Mouse (Mus musculus) neural tube, embryonic 14.5 days (tissue): ENCODE measurements around the gene Spcs1. TPM values are rescaled to one million over a fixed set of nuclear protein-coding genes. Genes with fewer than 3 reads are reported as not detected.

Experiments
- ATAC-seq: fragments of 200-750 bp; cut with Nextera tagmentation; 2 replicates; pipeline ENCODE4 v1.8.0; 2017; ENCODE audit warnings: low read depth, mild to moderate bottlenecking, moderate TSS enrichment, moderate library complexity
- H3K27ac ChIP-seq: fragments of 300-500 bp; sonication (generic); 2 replicates; pipeline ENCODE4 v1.5.1; 2014; ENCODE audit warnings: low read depth, mild to moderate bottlenecking, control low read depth, low read length, moderate library complexity, mixed read lengths
- H3K27me3 ChIP-seq: fragments of 300-500 bp; sonication (generic); 2 replicates; pipeline ENCODE4 v1.6.1; 2014; ENCODE audit warnings: low read length; ENCODE audit not compliant: control insufficient read depth, insufficient read depth
- H3K36me3 ChIP-seq: fragments of 300-500 bp; sonication (generic); 2 replicates; pipeline ENCODE4 v1.6.1; 2014; ENCODE audit warnings: low read length, mixed read lengths; ENCODE audit not compliant: control insufficient read depth, insufficient read depth
- H3K4me1 ChIP-seq: fragments of 300-500 bp; sonication (generic); 2 replicates; pipeline ENCODE4 v1.6.1; 2014; ENCODE audit warnings: low read length; ENCODE audit not compliant: control insufficient read depth, insufficient read depth
- H3K4me2 ChIP-seq: fragments of 300-500 bp; sonication (generic); 2 replicates; pipeline ENCODE4 v1.6.1; 2014; ENCODE audit warnings: mild to moderate bottlenecking, low read depth, low read length, control low read depth
- H3K4me3 ChIP-seq: fragments of 300-500 bp; sonication (generic); 2 replicates; pipeline ENCODE4 v1.5.1; 2014; ENCODE audit warnings: low read depth, low read length, control low read depth, mixed read lengths
- H3K9ac ChIP-seq: fragments of 300-500 bp; sonication (generic); replicated peaks from 2 replicates; pipeline ENCODE4 v1.6.1; 2014; ENCODE audit warnings: low read depth, mild to moderate bottlenecking, control low read depth, low read length, mixed read lengths
- H3K9me3 ChIP-seq: fragments of 300-500 bp; sonication (generic); 2 replicates; pipeline ENCODE4 v1.6.1; 2016; ENCODE audit warnings: low read length; ENCODE audit not compliant: control insufficient read depth
- WGBS: fragments of 180-500 bp; shearing (Covaris S2); extraction: QIAGEN DNeasy Blood & Tissue Kit; methylation state at CpG from one replicate; pipeline ENCODE4 v1.1.7; 2014; 5-methylcytosine and 5-hydroxymethylcytosine counted together
- polyA plus RNA-seq: library from polyadenylated mRNA; unstranded; fragments of >200 nt; fragmentation: Nextera tagmentation; extraction: Ambion mirVana; gene quantifications from 2 replicates; pipeline ENCODE4 v1.2.1, GENCODE M21; 2014

Gene Spcs1
- polyA plus RNA-seq, 1 experiment from 2014 or later: 336 TPM

DNA sequence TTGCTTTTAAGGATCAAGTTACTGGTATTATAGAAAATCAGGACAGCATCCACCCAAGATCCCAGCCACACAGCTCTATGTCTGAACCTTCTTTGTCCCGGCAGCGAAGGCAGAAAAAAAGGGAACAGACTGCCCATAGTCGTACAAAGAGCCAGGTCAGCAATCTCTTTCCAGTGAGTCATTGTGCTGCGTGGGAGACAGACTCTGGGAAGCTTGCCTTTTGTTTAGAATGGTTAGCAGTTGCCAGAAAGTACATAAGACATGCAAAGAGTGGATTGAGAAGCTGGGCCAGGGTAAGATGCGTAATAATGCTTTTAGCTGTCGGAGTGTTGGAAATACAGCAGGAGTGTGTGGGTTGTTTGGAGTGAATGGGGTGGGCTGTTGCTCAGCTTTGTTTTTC is 27.3 kb downstream of the Spcs1 start:
- Histone ChIP-seq H3K4me3 (no peak overlapping the region), H3K9me3 (no peaks in the 10 kb centered on the region), H3K4me2 (no peak overlapping the region), H3K9ac (no peak overlapping the region), H3K4me1 (no peaks in the 10 kb centered on the region), H3K36me3 (peaks cover 29% of the 10 kb centered on the region; the same call in 1 of the 2 replicates), H3K27ac (peak overlapping the region; percentile 41), H3K27me3 (no peaks in the 10 kb centered on the region)
- WGBS: 46% methylated on average over 6 of the region's 6 CpGs
- no peak for ATAC-seq

DNA sequence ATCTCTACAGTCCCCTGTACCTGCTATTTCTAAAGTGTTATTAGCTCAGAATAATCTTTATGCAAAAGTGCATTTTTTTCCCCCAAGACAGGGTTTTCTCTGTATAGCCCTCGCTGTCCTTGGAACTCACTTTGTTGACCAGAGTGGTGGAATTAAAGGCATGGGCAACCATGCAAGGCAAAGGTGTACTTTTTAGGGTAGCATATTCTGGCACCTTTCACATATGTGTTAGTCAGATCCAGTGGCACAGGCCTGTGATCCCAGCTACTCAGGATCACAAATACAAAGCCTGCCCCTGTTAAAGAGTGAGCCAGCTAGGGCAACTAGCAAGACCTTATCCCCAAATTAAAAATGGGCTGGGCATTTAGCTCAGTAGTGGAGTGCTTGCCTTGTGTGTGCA is 41.1 kb downstream of the Spcs1 start:
- Histone ChIP-seq H3K36me3 (peaks cover 8% of the 10 kb centered on the region; the same call in 1 of the 2 replicates), H3K27ac (no peak overlapping the region), H3K9ac (no peak overlapping the region), H3K4me1 (no peaks in the 10 kb centered on the region), H3K27me3 (no peaks in the 10 kb centered on the region), H3K9me3 (no peaks in the 10 kb centered on the region), H3K4me3 (no peak overlapping the region), H3K4me2 (no peak overlapping the region)
- 94% methylated on average over 1 of the region's 1 CpGs for WGBS
- no peak for ATAC-seq

DNA sequence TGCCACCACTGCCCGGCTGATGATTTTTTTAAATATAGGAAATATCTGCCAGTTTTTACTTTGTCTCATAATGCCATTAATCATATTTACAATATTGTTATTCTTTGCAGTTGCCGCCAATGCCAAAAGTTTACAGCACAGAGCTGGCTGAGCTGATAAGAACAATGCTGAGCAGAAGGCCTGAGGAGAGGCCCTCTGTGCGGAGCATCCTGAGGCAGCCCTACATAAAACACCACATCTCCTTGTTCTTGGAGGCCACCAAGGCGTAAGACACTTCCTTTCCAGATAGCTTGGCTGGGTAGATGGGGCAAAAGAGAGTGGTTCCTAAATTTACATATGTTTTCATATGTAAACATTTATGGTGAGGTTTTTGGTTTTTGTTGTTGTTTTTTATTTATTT is 42.4 kb downstream of the Spcs1 start:
- Histone ChIP-seq H3K27me3 (no peaks in the 10 kb centered on the region), H3K9me3 (no peaks in the 10 kb centered on the region), H3K4me1 (no peaks in the 10 kb centered on the region), H3K4me3 (no peak overlapping the region), H3K9ac (no peak overlapping the region), H3K27ac (no peak overlapping the region), H3K4me2 (no peak overlapping the region), H3K36me3 (peaks cover 8% of the 10 kb centered on the region; the same call in 1 of the 2 replicates)
- ATAC-seq: no peak
- WGBS: 91% methylated on average over 4 of the region's 4 CpGs

DNA sequence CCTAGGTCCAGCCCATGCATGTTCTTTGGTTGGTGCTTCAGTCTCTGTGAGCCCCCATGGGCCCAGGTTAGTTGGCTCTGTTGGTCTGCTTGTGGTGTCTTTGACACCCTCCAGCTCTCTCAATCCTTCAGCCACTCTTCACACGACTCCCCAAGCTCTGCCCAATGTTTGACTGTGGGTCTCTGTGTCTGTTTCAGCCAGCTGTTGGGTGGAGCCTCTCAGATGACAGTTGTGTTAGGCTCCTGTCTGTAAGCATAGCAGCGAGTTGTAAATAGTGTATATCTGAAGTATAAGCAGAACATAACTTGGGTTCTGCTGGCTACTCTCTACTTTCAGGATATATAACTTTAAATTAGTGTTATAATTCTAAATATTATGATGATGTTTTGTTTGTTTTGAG is 43.0 kb downstream of the Spcs1 start:
- Histone ChIP-seq H3K36me3 (peaks cover 8% of the 10 kb centered on the region; the same call in 1 of the 2 replicates), H3K27me3 (no peaks in the 10 kb centered on the region)

DNA sequence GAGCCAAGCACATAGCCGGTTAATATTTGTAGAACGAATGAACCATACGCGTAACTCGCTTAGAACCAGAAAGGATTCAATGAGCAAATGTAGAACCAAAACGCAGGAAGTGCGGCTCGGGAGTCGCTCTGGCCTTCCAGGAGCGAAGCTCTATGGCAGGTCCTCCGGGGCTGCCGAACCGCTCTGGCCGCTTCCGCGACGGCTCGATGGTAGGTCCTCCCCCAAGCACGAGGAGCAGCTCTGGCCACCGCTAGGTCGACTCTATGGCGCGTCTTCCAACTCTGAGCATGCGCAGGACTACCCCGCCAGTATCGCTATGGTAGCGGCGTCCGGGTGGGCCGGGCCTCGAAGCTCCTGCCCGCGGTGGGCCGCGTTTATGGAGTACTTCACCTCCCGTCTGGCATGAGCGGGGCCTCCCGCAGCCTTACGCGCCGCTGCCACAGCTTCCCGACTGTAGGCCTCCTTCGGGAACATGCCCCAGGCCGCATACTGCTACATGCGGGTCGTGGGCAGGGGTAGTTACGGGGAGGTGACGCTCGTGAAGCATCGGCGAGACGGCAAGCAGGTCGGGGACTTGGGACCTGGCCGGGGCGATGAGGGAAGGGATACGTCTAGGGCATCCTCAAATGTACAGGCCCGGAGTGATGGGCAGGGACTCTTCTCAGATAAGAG is 50.2 kb downstream of the Spcs1 start, which contains the start of gene Nek4:
Gene Nek4, plus strand, starts transcription at position 224 of the 672 bp plus-strand sequence.
- Histone ChIP-seq H3K9me3 (no peaks in the 10 kb centered on the region), H3K27me3 (0 out of 2 replicates have a peak, but pooled peaks cover 3% of the 10 kb centered on the region), H3K4me3 (peak within 1 kb of the TSS; percentile 76), H3K4me1 (0 out of 2 replicates have a peak, but pooled peaks cover 5% of the 10 kb centered on the region), H3K9ac (peak within 1 kb of the TSS; percentile 84), H3K36me3 (no peaks in the 10 kb centered on the region), H3K4me2 (peak within 1 kb of the TSS; percentile 67), H3K27ac (peak within 1 kb of the TSS; percentile 71)
- ATAC-seq: peak; percentile 99
- under 1% methylated on average over 57 of the region's 57 CpGs for WGBS

More for the DNA sequence above, 43.0 kb downstream of the Spcs1 start:
- no peaks in the 10 kb centered on the region for H3K9me3 ChIP-seq
- no peak overlapping the region for H3K4me3 ChIP-seq
- H3K27ac ChIP-seq: no peak overlapping the region
- 90% methylated on average over 2 of the region's 2 CpGs for WGBS
- ATAC-seq: no peak
- H3K9ac ChIP-seq: no peak overlapping the region
- H3K4me2 ChIP-seq: no peak overlapping the region
- no peaks in the 10 kb centered on the region for H3K4me1 ChIP-seq

DNA sequence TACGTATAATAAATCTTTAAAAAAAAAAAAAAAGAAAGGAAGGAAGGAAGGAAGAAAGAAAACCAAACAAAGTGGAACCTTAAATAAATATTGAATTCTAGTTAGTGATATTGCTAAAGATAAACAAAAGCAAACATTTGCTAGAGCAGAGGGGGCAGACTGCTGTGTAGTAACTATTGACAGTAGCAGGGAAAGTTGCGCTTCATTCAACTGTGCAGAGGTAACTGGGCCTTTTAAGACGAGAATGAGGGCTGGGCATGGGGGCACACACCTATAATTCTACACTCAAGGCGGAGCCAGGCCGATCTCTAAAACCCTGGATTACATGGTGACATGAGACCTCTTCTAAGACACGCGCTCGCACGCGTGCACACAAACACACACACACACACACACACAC is 51.5 kb downstream of the Spcs1 start:
- 0 out of 2 replicates have a peak, but pooled peaks cover 3% of the 10 kb centered on the region for H3K27me3 ChIP-seq
- no peaks in the 10 kb centered on the region for H3K9me3 ChIP-seq
- WGBS: 91% methylated on average over 10 of the region's 10 CpGs
- no peak overlapping the region for H3K4me2 ChIP-seq
- ATAC-seq: no peak
- H3K36me3 ChIP-seq: no peaks in the 10 kb centered on the region
- H3K4me3 ChIP-seq: no peak overlapping the region
- no peak overlapping the region for H3K9ac ChIP-seq
- 0 out of 2 replicates have a peak, but pooled peaks cover 5% of the 10 kb centered on the region for H3K4me1 ChIP-seq
- no peak overlapping the region for H3K27ac ChIP-seq

Other genes with a start within 250 kb of the Spcs1 start
- gene Tmem110, start 176.1 kb downstream of the Spcs1 start, polyA plus RNA-seq: 19.3 and 30.7 TPM in 2 replicates
- gene Mustn1, start 122.5 kb downstream of the Spcs1 start, polyA plus RNA-seq: 1.0 and 1.8 TPM in 2 replicates
- gene Itih4, start 115.2 kb downstream of the Spcs1 start, polyA plus RNA-seq: 0.36 TPM in 1 of 2 replicates, not detected in the other
- gene Itih3, start 77.9 kb downstream of the Spcs1 start, polyA plus RNA-seq: 1.2 and 1.3 TPM in 2 replicates
- not detected in 2 replicates for gene Itih1, start 58.4 kb downstream of the Spcs1 start, polyA plus RNA-seq
- 15.7 and 17.0 TPM in 2 replicates for gene Nek4, start 50.3 kb downstream of the Spcs1 start, polyA plus RNA-seq
- gene Glt8d1, start 272 bp downstream of the Spcs1 start, polyA plus RNA-seq: 64.9 and 67.5 TPM in 2 replicates
- gene Pbrm1, start 17.5 kb upstream of the Spcs1 start, polyA plus RNA-seq: 94.3 and 104 TPM in 2 replicates
- gene Gnl3, start 17.5 kb upstream of the Spcs1 start, polyA plus RNA-seq: 53.3 and 58.1 TPM in 2 replicates
- gene Smim4, start 127.3 kb upstream of the Spcs1 start, polyA plus RNA-seq: 69.3 and 74.1 TPM in 2 replicates
- 219 and 241 TPM in 2 replicates for gene Nt5dc2, start 129.4 kb upstream of the Spcs1 start, polyA plus RNA-seq
- 7.0 and 28.7 TPM in 2 replicates for gene Stab1, start 167.0 kb upstream of the Spcs1 start, polyA plus RNA-seq
- 4.1 and 5.5 TPM in 2 replicates for gene Tnnc1, start 206.6 kb upstream of the Spcs1 start, polyA plus RNA-seq
- 282 and 335 TPM in 2 replicates for gene Nisch, start 215.3 kb upstream of the Spcs1 start, polyA plus RNA-seq
- gene Sema3g, start 216.2 kb upstream of the Spcs1 start, polyA plus RNA-seq: 0.13 and 0.21 TPM in 2 replicates
- gene Phf7, start 249.6 kb upstream of the Spcs1 start, polyA plus RNA-seq: 11.8 TPM in 2 replicates
- 97.5 and 101 TPM in 2 replicates for gene Bap1, start 249.8 kb upstream of the Spcs1 start, polyA plus RNA-seq